Mouse (Mus musculus): ENCODE data around the gene Gatad1. TPM values are rescaled to one million over a fixed set of nuclear protein-coding genes. Genes with fewer than 3 reads are reported as not detected.

The Gatad1 gene
- 48.0 TPM for total RNA-seq (2023)

DNA sequence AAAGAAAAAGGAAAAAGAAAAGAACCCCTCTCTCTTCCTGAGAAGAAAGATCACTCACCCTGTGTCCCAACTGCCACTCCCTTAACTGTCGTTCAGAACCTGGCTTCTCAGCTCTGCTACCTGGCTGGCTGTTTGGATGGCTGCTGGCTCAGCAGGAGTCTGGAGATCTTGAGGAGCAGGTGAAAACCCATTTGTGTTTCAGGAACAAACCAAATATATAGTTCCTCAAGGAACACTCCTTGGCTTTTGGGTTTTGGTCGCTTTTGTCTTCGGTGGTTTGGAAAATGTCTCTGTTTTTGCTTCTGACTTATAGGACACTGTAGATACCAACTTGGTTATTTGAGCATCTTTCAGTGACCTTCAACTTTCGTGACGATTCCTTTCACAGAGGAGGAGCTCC, at the start of gene Gatad1:
Gene Gatad1 (minus strand): TSS at position 101 of the 400 bp plus-strand sequence.

DNA sequence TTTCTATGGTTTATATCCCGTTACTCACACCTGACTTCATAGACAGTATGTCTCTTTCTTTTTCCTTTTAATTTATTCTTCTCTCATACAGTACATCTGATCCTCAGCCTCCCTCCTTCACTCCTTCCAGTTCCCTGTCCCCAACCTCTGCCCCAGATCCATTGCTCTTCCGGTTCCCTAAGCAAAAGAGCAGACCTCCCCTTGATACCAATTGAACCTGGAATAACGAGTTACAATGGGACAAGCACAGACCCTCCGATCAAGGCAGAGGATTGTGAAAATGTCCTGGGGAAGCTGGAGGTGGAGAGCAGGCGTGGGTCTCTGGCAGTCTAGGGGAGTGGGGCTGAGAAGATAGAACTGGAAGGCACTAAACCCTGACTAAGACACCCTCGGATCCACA, 6.1 kb downstream of the Gatad1 start, which contains the start of gene Tmbim7:
Gene Tmbim7 (plus strand): TSS at position 301 of the 400 bp plus-strand sequence.

DNA sequence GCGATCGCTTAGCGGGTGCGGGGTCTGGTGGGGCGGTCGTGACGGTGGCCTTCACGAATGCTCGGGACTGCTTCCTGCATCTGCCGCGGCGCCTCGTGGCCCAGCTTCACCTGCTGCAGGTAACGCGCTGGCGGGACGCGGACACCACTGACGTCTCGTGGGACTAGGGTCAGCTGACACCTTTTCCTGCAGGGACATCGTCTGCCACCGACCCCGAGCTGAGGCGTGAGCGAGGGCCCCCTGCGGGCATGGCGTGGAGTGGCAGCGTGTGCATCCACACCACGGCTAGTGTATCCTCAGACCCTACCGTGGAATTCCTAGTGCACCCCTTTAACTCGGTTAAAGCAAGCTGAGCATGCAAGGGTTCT, 60.6 kb downstream of the Gatad1 start, which contains the start of gene Rbm48:
Gene Rbm48 (minus strand): TSS at position 187 of the 368 bp plus-strand sequence.

DNA sequence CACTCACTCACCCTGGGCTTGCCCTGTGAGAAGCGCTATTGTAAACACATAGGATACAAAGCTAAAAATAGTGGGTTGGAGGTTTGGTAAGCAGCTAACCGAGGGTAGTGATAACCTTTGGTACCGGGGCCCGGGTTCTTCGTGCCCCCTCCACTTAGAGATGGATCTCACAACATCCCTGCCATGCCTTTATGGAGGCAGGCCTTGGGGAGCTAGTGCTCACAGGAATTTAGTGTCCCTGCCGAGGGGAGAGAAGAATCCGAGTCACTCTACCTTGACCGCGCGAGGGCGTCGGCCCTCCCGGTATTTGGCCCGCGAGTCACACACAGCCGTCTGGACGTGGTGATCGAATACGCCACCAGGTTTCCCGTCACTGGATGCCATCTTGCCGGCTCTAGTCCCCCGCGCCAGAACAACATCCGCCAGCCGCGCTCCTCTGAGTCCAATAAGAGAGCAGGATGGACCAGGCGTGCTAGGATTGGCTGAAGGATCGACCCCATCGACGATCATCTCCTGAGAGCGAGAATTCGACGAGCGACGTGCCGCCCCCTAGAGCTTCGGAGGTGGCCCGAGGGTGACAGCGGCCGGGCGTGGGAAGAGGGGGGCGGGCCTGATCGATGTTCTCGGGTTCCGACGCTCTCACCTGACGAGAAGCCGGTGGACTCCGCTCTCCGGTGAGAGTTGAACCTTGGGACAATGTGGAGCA, 61.1 kb downstream of the Gatad1 start, which contains the start of gene Pex1:
Gene Pex1 (plus strand): TSS at position 374 of the 706 bp plus-strand sequence.

Other genes with a start within 250 kb of the Gatad1 start
- gene Fam133b, start 113.4 kb downstream of the Gatad1 start, total RNA-seq (2023), result 97.9 TPM
- 32.3 TPM for gene 1700109H08Rik, start 85.6 kb downstream of the Gatad1 start, total RNA-seq (2023)
- gene Pex1, start 61.1 kb downstream of the Gatad1 start, total RNA-seq (2023), result 20.8 TPM
- gene Rbm48, start 60.6 kb downstream of the Gatad1 start, total RNA-seq (2023), result 82.6 TPM
- gene Tmbim7, start 6.0 kb downstream of the Gatad1 start, total RNA-seq (2023), result not detected
- gene Ankib1, start 145.7 kb upstream of the Gatad1 start, total RNA-seq (2023), result 100 TPM
- 88.9 TPM for gene Krit1, start 146.0 kb upstream of the Gatad1 start, total RNA-seq (2023)
- gene Lrrd1, start 188.0 kb upstream of the Gatad1 start, total RNA-seq (2023), result not detected
- 15.6 TPM for gene Mterf1a, start 236.7 kb upstream of the Gatad1 start, total RNA-seq (2023)

Measured in CD4-positive naive resting alpha-beta T cell, adult 57 days (primary cell).